Mouse (Mus musculus): ENCODE measurements at regions not wholly inside any gene's neighbourhood (a gene's known extent, or its start where the extent isn't known, plus 50 kb on each side); places are given as distances from the start of the nearest gene placed in this dataset.

DNA sequence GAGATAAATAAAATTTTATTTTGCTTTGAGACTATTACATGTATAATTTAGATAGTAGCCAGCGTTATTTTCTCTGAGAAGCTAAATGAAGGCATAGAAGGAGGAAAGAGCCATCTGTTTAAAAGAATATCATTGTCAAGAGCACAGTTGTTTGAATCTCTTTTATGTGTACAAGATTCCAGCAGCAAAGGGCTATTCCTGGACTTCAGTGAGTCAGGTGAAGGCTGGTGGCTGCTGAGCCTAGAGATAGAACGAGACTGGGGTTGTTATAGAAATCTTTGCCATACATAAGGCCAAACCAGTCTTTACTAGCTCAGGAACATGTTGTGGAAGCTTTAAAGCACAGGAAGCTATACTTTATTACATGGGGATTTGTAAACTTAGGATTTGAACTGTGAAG lies 261.6 kb downstream of the Adcyap1 start:
- H3K27ac ChIP-seq (replicated peaks; ENCODE audit: low read depth, low read length): no peak overlapping the region
- DNase-seq (ENCODE audit: low spot score): no peak
- H3K4me1 ChIP-seq (ENCODE audit: control insufficient read depth, insufficient read depth, low read length): no peaks in the 10 kb centered on the region
- WGBS: 87% methylated on average over 2 of the region's 2 CpGs
- H3K4me2 ChIP-seq (replicated peaks; ENCODE audit: low read depth, low read length, severe bottlenecking): no peak overlapping the region
- ATAC-seq (ENCODE audit: low FRiP score, low read depth): no peak
- no peaks in the 10 kb centered on the region for H3K9me3 ChIP-seq (ENCODE audit: control insufficient read depth, low read length)
- no peaks in the 10 kb centered on the region for H3K27me3 ChIP-seq (ENCODE audit: control insufficient read depth, insufficient read depth, low read length)
- H3K9ac ChIP-seq (ENCODE audit: low read depth, low read length, severe bottlenecking): no peak overlapping the region
- TF ChIP-seq POLR2A (IDR thresholded peaks at IDR 0.05; ENCODE audit: borderline replicate concordance, extremely low read depth, insufficient read depth, insufficient read length): no peak
- no peak overlapping the region for H3K4me3 ChIP-seq (replicated peaks; ENCODE audit: low read length)
- H3K36me3 ChIP-seq (ENCODE audit: control insufficient read depth, insufficient read depth, low read length): no peaks in the 10 kb centered on the region

DNA sequence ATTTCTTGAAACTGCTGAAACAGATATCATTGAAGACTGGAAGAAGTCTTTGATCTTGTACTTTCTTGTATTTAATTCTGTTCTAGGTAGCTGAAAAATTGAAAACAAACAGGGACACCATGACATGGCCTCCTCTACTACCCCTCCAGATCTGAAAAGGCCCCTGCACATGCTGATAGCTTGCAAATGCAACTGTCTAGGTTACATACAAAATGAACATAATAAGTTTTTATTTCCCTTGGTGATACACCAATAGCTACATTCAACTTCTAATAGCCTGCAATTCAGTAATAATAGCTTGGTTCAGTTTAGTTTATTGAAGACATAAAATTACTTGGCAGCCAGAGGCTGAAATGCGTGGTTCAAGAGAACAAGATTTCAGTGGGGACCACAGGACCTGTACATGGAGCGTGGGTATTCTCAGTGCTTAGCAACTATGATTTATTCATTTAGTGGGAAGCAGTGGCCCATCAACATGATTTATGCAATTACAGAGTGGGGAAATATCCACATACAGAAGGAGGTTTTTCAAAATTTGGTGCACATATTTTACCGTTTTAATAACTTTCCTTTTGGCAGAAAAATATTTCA lies 264.9 kb downstream of the Adcyap1 start:
- no peak overlapping the region for H3K4me3 ChIP-seq (replicated peaks; ENCODE audit: low read length)
- H3K9ac ChIP-seq (ENCODE audit: low read depth, low read length, severe bottlenecking): no peak overlapping the region
- ATAC-seq (ENCODE audit: low FRiP score, low read depth) (no peak), DNase-seq (ENCODE audit: low spot score) (no peak)
- 64% methylated on average over 3 of the region's 3 CpGs for WGBS
- H3K27me3 ChIP-seq (ENCODE audit: control insufficient read depth, insufficient read depth, low read length): no peaks in the 10 kb centered on the region
- no peaks in the 10 kb centered on the region for H3K4me1 ChIP-seq (ENCODE audit: control insufficient read depth, insufficient read depth, low read length)
- no peaks in the 10 kb centered on the region for H3K36me3 ChIP-seq (ENCODE audit: control insufficient read depth, insufficient read depth, low read length)
- no peaks in the 10 kb centered on the region for H3K9me3 ChIP-seq (ENCODE audit: control insufficient read depth, low read length)
- H3K27ac ChIP-seq (replicated peaks; ENCODE audit: low read depth, low read length): no peak overlapping the region
- no peak overlapping the region for H3K4me2 ChIP-seq (replicated peaks; ENCODE audit: low read depth, low read length, severe bottlenecking)
- TF ChIP-seq POLR2A (IDR thresholded peaks at IDR 0.05; ENCODE audit: borderline replicate concordance, extremely low read depth, insufficient read depth, insufficient read length): no peak

DNA sequence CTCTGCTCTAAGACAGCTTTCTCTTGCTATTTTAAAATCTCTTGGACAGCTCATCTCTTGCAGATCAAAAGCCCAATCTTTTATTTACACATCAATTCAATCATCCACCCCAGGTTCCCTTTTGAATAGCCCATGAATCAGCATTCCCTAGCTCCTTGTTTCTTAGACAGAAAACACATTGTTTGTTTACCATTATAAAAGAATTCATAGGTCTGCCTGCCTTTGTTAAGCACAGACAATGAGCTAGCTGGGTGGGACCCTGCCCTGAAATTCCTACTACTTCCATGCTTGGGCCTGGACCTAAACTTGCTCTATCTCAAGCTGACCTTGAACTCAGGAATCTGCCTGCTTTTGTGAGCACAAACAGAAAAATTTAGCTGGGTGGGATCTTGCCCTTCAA lies 283.6 kb downstream of the Adcyap1 start:
- Histone ChIP-seq H3K9me3 (ENCODE audit: control insufficient read depth, low read length) (no peaks in the 10 kb centered on the region), H3K4me2 (replicated peaks; ENCODE audit: low read depth, low read length, severe bottlenecking) (no peak overlapping the region), H3K36me3 (ENCODE audit: control insufficient read depth, insufficient read depth, low read length) (no peaks in the 10 kb centered on the region), H3K9ac (ENCODE audit: low read depth, low read length, severe bottlenecking) (no peak overlapping the region), H3K27me3 (ENCODE audit: control insufficient read depth, insufficient read depth, low read length) (no peaks in the 10 kb centered on the region), H3K4me3 (replicated peaks; ENCODE audit: low read length) (no peak overlapping the region), H3K4me1 (ENCODE audit: control insufficient read depth, insufficient read depth, low read length) (no peaks in the 10 kb centered on the region), H3K27ac (replicated peaks; ENCODE audit: low read depth, low read length) (no peak overlapping the region)
- no peak for TF ChIP-seq POLR2A (IDR thresholded peaks at IDR 0.05; ENCODE audit: borderline replicate concordance, extremely low read depth, insufficient read depth, insufficient read length)
- ATAC-seq (ENCODE audit: low FRiP score, low read depth) (no peak), DNase-seq (ENCODE audit: low spot score) (no peak)

DNA sequence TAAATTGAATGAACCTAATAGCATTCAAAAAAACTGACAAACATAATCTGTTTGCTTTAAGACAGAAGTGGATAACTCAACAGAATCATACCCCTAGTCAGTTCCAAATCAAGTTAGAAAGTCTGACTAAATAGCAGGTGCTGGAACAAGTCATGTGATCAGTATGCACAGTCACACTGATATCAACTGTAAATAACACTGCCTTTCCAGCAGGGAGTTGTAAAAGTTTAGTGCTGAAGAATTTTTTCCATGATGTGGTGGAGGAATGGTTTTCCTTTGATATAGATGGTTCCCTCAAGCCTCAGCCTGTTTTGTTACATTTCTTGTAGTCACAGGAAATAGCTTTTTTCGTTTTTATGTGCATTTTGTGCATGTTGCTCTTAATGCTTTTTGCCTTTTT lies 285.7 kb downstream of the Adcyap1 start:
- 24% methylated on average over 1 of the region's 1 CpGs for WGBS
- Histone ChIP-seq H3K9ac (ENCODE audit: low read depth, low read length, severe bottlenecking) (no peak overlapping the region), H3K4me2 (replicated peaks; ENCODE audit: low read depth, low read length, severe bottlenecking) (no peak overlapping the region), H3K27ac (replicated peaks; ENCODE audit: low read depth, low read length) (no peak overlapping the region), H3K4me3 (replicated peaks; ENCODE audit: low read length) (no peak overlapping the region), H3K9me3 (ENCODE audit: control insufficient read depth, low read length) (no peaks in the 10 kb centered on the region), H3K36me3 (ENCODE audit: control insufficient read depth, insufficient read depth, low read length) (no peaks in the 10 kb centered on the region), H3K4me1 (ENCODE audit: control insufficient read depth, insufficient read depth, low read length) (no peaks in the 10 kb centered on the region), H3K27me3 (ENCODE audit: control insufficient read depth, insufficient read depth, low read length) (no peaks in the 10 kb centered on the region)
- TF ChIP-seq POLR2A (IDR thresholded peaks at IDR 0.05; ENCODE audit: borderline replicate concordance, extremely low read depth, insufficient read depth, insufficient read length): no peak
- ATAC-seq (ENCODE audit: low FRiP score, low read depth): peak; percentile 60; the same call in 1 of the 2 replicates
- DNase-seq (ENCODE audit: low spot score): peak; percentile 52

DNA sequence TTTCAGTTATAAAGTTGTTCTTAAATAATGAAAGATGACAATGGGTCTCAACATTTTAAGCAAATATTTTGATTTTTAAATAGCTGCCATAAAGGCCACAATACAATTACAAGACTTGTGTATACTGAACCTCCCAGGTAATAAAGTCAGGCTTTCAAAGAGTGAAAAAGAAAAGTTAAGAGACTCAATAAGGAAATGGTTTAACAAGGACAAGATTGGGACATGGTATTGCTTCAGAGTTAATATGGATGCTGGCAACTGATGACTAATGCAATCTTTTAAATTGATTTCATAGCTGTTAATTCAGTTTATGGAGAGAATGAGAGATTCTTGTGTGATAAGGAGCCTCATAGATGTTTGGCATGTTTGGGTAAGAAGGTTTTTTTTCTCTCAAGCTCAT lies 287.6 kb downstream of the Adcyap1 start:
- TF ChIP-seq POLR2A (IDR thresholded peaks at IDR 0.05; ENCODE audit: borderline replicate concordance, extremely low read depth, insufficient read depth, insufficient read length): no peak
- no peak overlapping the region for H3K4me2 ChIP-seq (replicated peaks; ENCODE audit: low read depth, low read length, severe bottlenecking)
- H3K9me3 ChIP-seq (ENCODE audit: control insufficient read depth, low read length): no peaks in the 10 kb centered on the region
- ATAC-seq (ENCODE audit: low FRiP score, low read depth) (no peak), DNase-seq (ENCODE audit: low spot score) (no peak)
- H3K4me1 ChIP-seq (ENCODE audit: control insufficient read depth, insufficient read depth, low read length): no peaks in the 10 kb centered on the region
- H3K9ac ChIP-seq (ENCODE audit: low read depth, low read length, severe bottlenecking): no peak overlapping the region
- no peak overlapping the region for H3K4me3 ChIP-seq (replicated peaks; ENCODE audit: low read length)
- H3K27ac ChIP-seq (replicated peaks; ENCODE audit: low read depth, low read length): no peak overlapping the region
- no peaks in the 10 kb centered on the region for H3K36me3 ChIP-seq (ENCODE audit: control insufficient read depth, insufficient read depth, low read length)
- no peaks in the 10 kb centered on the region for H3K27me3 ChIP-seq (ENCODE audit: control insufficient read depth, insufficient read depth, low read length)
